Mouse (Mus musculus) midbrain, postnatal 0 days (tissue): ENCODE data around the gene Nlrp9b. TPM values are rescaled to one million over a fixed set of nuclear protein-coding genes. Genes with fewer than 3 reads are reported as not detected.
"Not testable (repeated sequence)": the region's sequence is repeated elsewhere in the genome, so short reads cannot be mapped to it uniquely, and the experiment has no call there.

Experiments
- ATAC-seq: fragments of 200-750 bp; cut with Nextera tagmentation; 2 replicates; pipeline ENCODE4 v1.8.0; 2017; ENCODE audit warnings: moderate number of reproducible peaks, mild to moderate bottlenecking, moderate TSS enrichment, moderate library complexity; ENCODE audit not compliant: low FRiP score
- DNase-seq: peaks from one replicate; pipeline ENCODE4 v3.0.0-alpha.2; 2015; ENCODE audit warnings: low spot score
- H3K27ac ChIP-seq: fragments of 300-500 bp; sonication (generic); 2 replicates; pipeline ENCODE4 v1.5.1; 2014; ENCODE audit warnings: low read depth, mild to moderate bottlenecking, low read length, mixed read lengths
- H3K27me3 ChIP-seq: fragments of 300-500 bp; sonication (generic); 2 replicates; pipeline ENCODE4 v1.6.1; 2014; ENCODE audit warnings: low read length, control low read depth, mixed read lengths; ENCODE audit not compliant: insufficient read depth
- H3K36me3 ChIP-seq: fragments of 300-500 bp; sonication (generic); 2 replicates; pipeline ENCODE4 v1.6.1; 2014; ENCODE audit warnings: low read length, control low read depth, mixed read lengths; ENCODE audit not compliant: insufficient read depth
- H3K4me1 ChIP-seq: fragments of 300-500 bp; sonication (generic); 2 replicates; pipeline ENCODE4 v1.6.1; 2014; ENCODE audit warnings: mild to moderate bottlenecking, control low read depth, antibody characterized with exemption, low read length, mixed read lengths; ENCODE audit not compliant: insufficient read depth
- H3K4me2 ChIP-seq: fragments of 300-500 bp; sonication (generic); 2 replicates; pipeline ENCODE4 v1.6.1; 2014; ENCODE audit warnings: low read depth, mild to moderate bottlenecking, low read length, mixed read lengths; ENCODE audit not compliant: poor library complexity, severe bottlenecking
- H3K4me3 ChIP-seq: fragments of 300-500 bp; sonication (generic); 2 replicates; pipeline ENCODE4 v1.5.1; 2014; ENCODE audit warnings: low read depth, mild to moderate bottlenecking, low read length, moderate library complexity
- H3K9ac ChIP-seq: fragments of 300-500 bp; sonication (generic); replicated peaks from 2 replicates; pipeline ENCODE4 v1.6.1; 2014; ENCODE audit warnings: mild to moderate bottlenecking, low read length, moderate library complexity, mixed read lengths; ENCODE audit not compliant: poor library complexity, severe bottlenecking
- H3K9me3 ChIP-seq: fragments of 300-500 bp; sonication (generic); 2 replicates; pipeline ENCODE4 v1.6.1; 2016; ENCODE audit warnings: low read length, control low read depth
- CTCF ChIP-seq: IDR thresholded peaks from 2 replicates; pipeline ENCODE4 v1.5.1; 2016; ENCODE audit warnings: antibody characterized with exemption, mild to moderate bottlenecking
- WGBS: fragments of 180-500 bp; shearing (Covaris S2); extraction: QIAGEN DNeasy Blood & Tissue Kit; methylation state at CpG from one replicate; pipeline ENCODE4 v1.1.7; 2014; 5-methylcytosine and 5-hydroxymethylcytosine counted together
- polyA plus RNA-seq: library from polyadenylated mRNA; unstranded; fragments of >200 nt; fragmentation: Nextera tagmentation; extraction: Ambion mirVana; gene quantifications from 2 replicates; pipeline ENCODE4 v1.2.1, GENCODE M21; 2015
- total RNA-seq: library from RNA; depleted of rRNA; stranded (reverse); fragments of >200 nt; gene quantifications from 2 replicates; pipeline ENCODE4 v1.2.3, GENCODE M21; 2014

Nlrp9b gene
- total and polyA plus RNA-seq, 2 experiments from 2014 or later: not detected

- H3K27me3 ChIP-seq: no peaks in the 10 kb centered on the region
- no peaks in the 10 kb centered on the region for H3K4me1 ChIP-seq
- DNase-seq: no peak
- ATAC-seq: no peak
- no peak for TF ChIP-seq CTCF
- H3K27ac ChIP-seq: no peak within 1 kb of the TSS
- H3K36me3 ChIP-seq: no peaks in the 10 kb centered on the region
- no peak within 1 kb of the TSS for H3K9ac ChIP-seq
- H3K4me3 ChIP-seq: no peak within 1 kb of the TSS
- no peak within 1 kb of the TSS for H3K4me2 ChIP-seq
- peaks cover 10% of the 10 kb centered on the region; the same call in 1 of the 2 replicates for H3K9me3 ChIP-seq
- WGBS: 77% methylated on average over 7 of the region's 7 CpGs
These were observed 26.2 kb upstream of the Nlrp9b start, which contains the start of gene Ceacam20 for GRCm38 (mm10) chr7:19964985-19965579. TSS of gene Ceacam20 (plus strand) at chr7:19965412.

- no peaks in the 10 kb centered on the region for H3K4me1 ChIP-seq
- 78% methylated on average over 3 of the region's 3 CpGs for WGBS
- H3K4me3 ChIP-seq: no peak overlapping the region
- H3K27ac ChIP-seq: no peak overlapping the region
- H3K9ac ChIP-seq: no peak overlapping the region
- TF ChIP-seq CTCF: no peak
- peaks cover 10% of the 10 kb centered on the region; the same call in 1 of the 2 replicates for H3K9me3 ChIP-seq
- H3K36me3 ChIP-seq: no peaks in the 10 kb centered on the region
- no peak for ATAC-seq
- no peak overlapping the region for H3K4me2 ChIP-seq
- no peak for DNase-seq
- no peaks in the 10 kb centered on the region for H3K27me3 ChIP-seq
These were observed 22.2 kb upstream of the Nlrp9b start for GRCm38 (mm10) chr7:19969106-19969505.

- no peak overlapping the region for H3K4me2 ChIP-seq
- 93% methylated on average over 4 of the region's 4 CpGs for WGBS
- no peak for DNase-seq
- H3K36me3 ChIP-seq: no peaks in the 10 kb centered on the region
- no peak overlapping the region for H3K27ac ChIP-seq
- H3K4me1 ChIP-seq: no peaks in the 10 kb centered on the region
- H3K4me3 ChIP-seq: no peak overlapping the region
- TF ChIP-seq CTCF: no peak
- ATAC-seq: no peak
- peaks cover 10% of the 10 kb centered on the region; the same call in 1 of the 2 replicates for H3K9me3 ChIP-seq
- H3K27me3 ChIP-seq: no peaks in the 10 kb centered on the region
- no peak overlapping the region for H3K9ac ChIP-seq
These were observed 21.6 kb upstream of the Nlrp9b start for GRCm38 (mm10) chr7:19969541-19970090.

GRCm38 (mm10) chr7:19970196-19970595 lies 21.1 kb upstream of the Nlrp9b start:
- WGBS: 94% methylated on average over 8 of the region's 8 CpGs
- peaks cover 10% of the 10 kb centered on the region; the same call in 1 of the 2 replicates for H3K9me3 ChIP-seq
- no peaks in the 10 kb centered on the region for H3K36me3 ChIP-seq
- no peaks in the 10 kb centered on the region for H3K4me1 ChIP-seq
- TF ChIP-seq CTCF: no peak
- no peak for ATAC-seq
- no peak overlapping the region for H3K4me3 ChIP-seq
- no peak overlapping the region for H3K4me2 ChIP-seq
- H3K27ac ChIP-seq: no peak overlapping the region
- DNase-seq: no peak
- H3K9ac ChIP-seq: no peak overlapping the region
- H3K27me3 ChIP-seq: no peaks in the 10 kb centered on the region

- Histone ChIP-seq H3K36me3 (no peaks in the 10 kb centered on the region), H3K4me1 (no peaks in the 10 kb centered on the region), H3K4me3 (no peak overlapping the region), H3K27ac (no peak overlapping the region), H3K4me2 (no peak overlapping the region), H3K27me3 (no peaks in the 10 kb centered on the region), H3K9me3 (peaks cover 8% of the 10 kb centered on the region; the same call in 1 of the 2 replicates), H3K9ac (no peak overlapping the region)
- DNase-seq (no peak), ATAC-seq (no peak)
- 87% methylated on average over 4 of the region's 4 CpGs for WGBS
- no peak for TF ChIP-seq CTCF
These were observed 19.7 kb upstream of the Nlrp9b start for GRCm38 (mm10) chr7:19971516-19971915.

- H3K4me1 ChIP-seq, DNase-seq, H3K9ac ChIP-seq, H3K36me3 ChIP-seq, H3K9me3 ChIP-seq, H3K4me3 ChIP-seq, H3K27me3 ChIP-seq, H3K4me2 ChIP-seq, ATAC-seq, H3K27ac ChIP-seq: not testable (repeated sequence)
- 59% methylated on average over 3 of the region's 3 CpGs for WGBS
These were observed 5.5 kb downstream of the Nlrp9b start for GRCm38 (mm10) chr7:19996721-19997120.
